Mouse (Mus musculus) MEL (cell line): Measurements from ENCODE around the gene Ggact. TPM values are rescaled to one million over a fixed set of nuclear protein-coding genes. Genes with fewer than 3 reads are reported as not detected.

Source experiments
- DNase-seq: peaks from one replicate; pipeline ENCODE4 v3.0.0; 2011; ENCODE audit warnings: low read depth, low spot score
- H3K27ac ChIP-seq: 2 replicates; pipeline ENCODE4 v1.5.1; 2012; ENCODE audit warnings: low read depth, mild to moderate bottlenecking, control low read depth, low read length, moderate library complexity; ENCODE audit not compliant: control insufficient read depth
- H3K27me3 ChIP-seq, 2 experiments: fragments of 150-350 bp in 1 of 2; sonication (generic) in 1 of 2; 2 replicates each; pipeline ENCODE4 v1.6.1; 2012; ENCODE audit warnings: low read length in 2 of 2, mild to moderate bottlenecking in 2 of 2, improper control_type of control experiment in 1 of 2, moderate library complexity in 1 of 2; ENCODE audit not compliant: insufficient read depth in 2 of 2, control insufficient read depth in 1 of 2
- H3K36me3 ChIP-seq, 2 experiments: 2 replicates each; pipeline ENCODE4 v1.6.1; 2012 to 2014; ENCODE audit warnings: low read length in 2 of 2, improper control_type of control experiment in 1 of 2, inconsistent platforms in 1 of 2, mild to moderate bottlenecking in 1 of 2; ENCODE audit not compliant: insufficient read depth in 2 of 2, control insufficient read depth in 1 of 2
- H3K4me1 ChIP-seq, 2 experiments: fragments of 150-350 bp in 1 of 2; sonication (generic) in 1 of 2; 2 replicates each; pipeline ENCODE4 v1.6.1; 2012; ENCODE audit warnings: low read length in 2 of 2, improper control_type of control experiment in 1 of 2, mild to moderate bottlenecking in 1 of 2; ENCODE audit not compliant: insufficient read depth in 2 of 2, control insufficient read depth in 1 of 2
- H3K4me3 ChIP-seq, 2 experiments: fragments of 150-350 bp in 1 of 2; sonication (generic) in 1 of 2; 2 replicates each; pipeline ENCODE4 v1.5.1; 2012; ENCODE audit warnings: low read depth in 2 of 2, low read length in 2 of 2, mild to moderate bottlenecking in 2 of 2, moderate library complexity in 2 of 2, control low read depth in 1 of 2, improper control_type of control experiment in 1 of 2; ENCODE audit not compliant: control insufficient read depth in 1 of 2, insufficient read depth in 1 of 2
- H3K79me2 ChIP-seq: 2 replicates; pipeline ENCODE4 v1.6.1; 2012; ENCODE audit warnings: mild to moderate bottlenecking, low read length, moderate library complexity; ENCODE audit not compliant: control insufficient read depth, poor library complexity, insufficient read depth
- H3K9ac ChIP-seq: 2 replicates; pipeline ENCODE4 v1.6.1; 2012; ENCODE audit warnings: low read depth, mild to moderate bottlenecking, control low read depth, low read length, moderate library complexity; ENCODE audit not compliant: control insufficient read depth, poor library complexity, severe bottlenecking
- H3K9me3 ChIP-seq: fragments of 150-350 bp; sonication (generic); replicated peaks from 2 replicates; pipeline ENCODE4 v1.6.1; 2012; ENCODE audit warnings: mild to moderate bottlenecking, low read length, improper control_type of control experiment, moderate library complexity; ENCODE audit not compliant: insufficient read depth
- CHD2 ChIP-seq: IDR thresholded peaks from 2 replicates; pipeline ENCODE4 v1.6.1; 2011; ENCODE audit warnings: low read length, improper control_type of control experiment
- CTCF ChIP-seq, 3 experiments: IDR thresholded peaks in 2 of 3; conservative IDR thresholded peaks in 1 of 3; 2 replicates each; pipeline ENCODE4 v1.5.1; 2011 to 2012; ENCODE audit warnings: low read length in 3 of 3, low read depth in 2 of 3, mild to moderate bottlenecking in 2 of 3, improper control_type of control experiment in 1 of 3, inconsistent platforms in 1 of 3, mixed read lengths in 1 of 3, moderate library complexity in 1 of 3; ENCODE audit not compliant: control insufficient read depth in 1 of 3, insufficient read depth in 1 of 3, poor library complexity in 1 of 3, severe bottlenecking in 1 of 3
- E2F4 ChIP-seq: IDR thresholded peaks from 2 replicates; pipeline ENCODE4 v1.6.1; 2011; ENCODE audit warnings: low read depth, low read length, improper control_type of control experiment, borderline replicate concordance
- ELF1 ChIP-seq: IDR thresholded peaks from 2 replicates; pipeline ENCODE4 v1.6.1; 2014; ENCODE audit warnings: low read depth, mild to moderate bottlenecking, inconsistent platforms, low read length, improper control_type of control experiment, moderate library complexity
- EP300 ChIP-seq, 2 experiments: IDR thresholded peaks; 2 replicates each; pipeline ENCODE4 v1.6.1; 2011; ENCODE audit warnings: improper control_type of control experiment in 2 of 2, low read length in 2 of 2, low read depth in 1 of 2, mild to moderate bottlenecking in 1 of 2
- ETS1 ChIP-seq: IDR thresholded peaks from 2 replicates; pipeline ENCODE4 v1.6.1; 2012; ENCODE audit warnings: low read depth, mild to moderate bottlenecking, inconsistent platforms, low read length, improper control_type of control experiment, moderate library complexity
- GATA1 ChIP-seq: IDR thresholded peaks from 2 replicates; pipeline ENCODE4 v1.6.1; 2011; ENCODE audit warnings: low read depth, low read length, improper control_type of control experiment
- MAZ ChIP-seq: IDR thresholded peaks from 2 replicates; pipeline ENCODE4 v1.6.1; 2012; ENCODE audit warnings: low read depth, mild to moderate bottlenecking, inconsistent platforms, low read length, improper control_type of control experiment
- MEF2A ChIP-seq: IDR thresholded peaks from 2 replicates; pipeline ENCODE4 v1.6.1; 2014; ENCODE audit warnings: low read depth, mild to moderate bottlenecking, inconsistent platforms, low read length, improper control_type of control experiment; ENCODE audit not compliant: poor library complexity, insufficient replicate concordance, severe bottlenecking; ENCODE audit errors: extremely low read depth
- MYB ChIP-seq: IDR thresholded peaks from 2 replicates; pipeline ENCODE4 v1.6.1; 2011; ENCODE audit warnings: mild to moderate bottlenecking, low read depth, low read length, improper control_type of control experiment
- NELFE ChIP-seq: IDR thresholded peaks from 2 replicates; pipeline ENCODE4 v1.6.1; 2011; ENCODE audit warnings: low read depth, low read length, improper control_type of control experiment
- NRF1 ChIP-seq: IDR thresholded peaks from 2 replicates; pipeline ENCODE4 v1.6.1; 2014; ENCODE audit warnings: low read depth, mild to moderate bottlenecking, inconsistent platforms, low read length, improper control_type of control experiment, moderate library complexity; ENCODE audit not compliant: poor library complexity, insufficient read depth, severe bottlenecking
- POLR2AphosphoS2 ChIP-seq: IDR thresholded peaks from 2 replicates; pipeline ENCODE4 v1.6.1; 2011; ENCODE audit warnings: low read length, improper control_type of control experiment
- POLR2AphosphoS5 ChIP-seq: IDR thresholded peaks from 2 replicates; pipeline ENCODE4 v1.6.1; 2012; ENCODE audit warnings: low read depth, borderline replicate concordance, mild to moderate bottlenecking, inconsistent platforms, low read length, moderate library complexity, mixed read lengths
- RCOR1 ChIP-seq: IDR thresholded peaks from 2 replicates; pipeline ENCODE4 v1.6.1; 2012; ENCODE audit warnings: low read depth, mild to moderate bottlenecking, inconsistent platforms, low read length, improper control_type of control experiment
- SIN3A ChIP-seq: IDR thresholded peaks from 2 replicates; pipeline ENCODE4 v1.6.1; 2012; ENCODE audit warnings: low read length, improper control_type of control experiment, inconsistent platforms
- SMC3 ChIP-seq: IDR thresholded peaks from 2 replicates; pipeline ENCODE4 v1.6.1; 2011; ENCODE audit warnings: low read depth, low read length, improper control_type of control experiment
- TAL1 ChIP-seq: IDR thresholded peaks from 2 replicates; pipeline ENCODE4 v1.6.1; 2012; ENCODE audit warnings: mild to moderate bottlenecking, inconsistent platforms, low read length, moderate library complexity, mixed read lengths
- UBTF ChIP-seq: IDR thresholded peaks from 2 replicates; pipeline ENCODE4 v1.6.1; 2012; ENCODE audit warnings: low read depth, mild to moderate bottlenecking, inconsistent platforms, low read length, improper control_type of control experiment, moderate library complexity, borderline replicate concordance; ENCODE audit not compliant: insufficient read depth
- ZC3H11A ChIP-seq: IDR thresholded peaks from 2 replicates; pipeline ENCODE4 v1.6.1; 2012; ENCODE audit warnings: low read depth, mild to moderate bottlenecking, inconsistent platforms, low read length, improper control_type of control experiment
- ZKSCAN1 ChIP-seq: IDR thresholded peaks from 2 replicates; pipeline ENCODE4 v1.6.1; 2012; ENCODE audit warnings: low read depth, mild to moderate bottlenecking, inconsistent platforms, low read length, improper control_type of control experiment, moderate library complexity
- polyA plus RNA-seq, 2 experiments: library from polyadenylated mRNA; stranded (reverse) in 1 of 2; unstranded in 1 of 2; fragments of >175 nt in 1 of 2; fragments of >200 nt in 1 of 2; gene quantifications; 2 replicates each; pipeline versions ENCODE4 v1.2.1 to v1.2.4; 2012; ENCODE audit warnings: low replicate concordance in 2 of 2, low read depth in 1 of 2; ENCODE audit not compliant: insufficient read length in 2 of 2, insufficient read depth in 1 of 2, missing spikeins in 1 of 2
- total RNA-seq: library from RNA; depleted of rRNA; stranded (reverse); fragments of 300-350 nt; gene quantifications from 2 replicates; pipeline ENCODE4 v1.2.3, GENCODE M21; 2012

Ggact gene
- total and polyA plus RNA-seq, 3 experiments: 54.0 to 64.8 TPM; not detected in 1

DNA sequence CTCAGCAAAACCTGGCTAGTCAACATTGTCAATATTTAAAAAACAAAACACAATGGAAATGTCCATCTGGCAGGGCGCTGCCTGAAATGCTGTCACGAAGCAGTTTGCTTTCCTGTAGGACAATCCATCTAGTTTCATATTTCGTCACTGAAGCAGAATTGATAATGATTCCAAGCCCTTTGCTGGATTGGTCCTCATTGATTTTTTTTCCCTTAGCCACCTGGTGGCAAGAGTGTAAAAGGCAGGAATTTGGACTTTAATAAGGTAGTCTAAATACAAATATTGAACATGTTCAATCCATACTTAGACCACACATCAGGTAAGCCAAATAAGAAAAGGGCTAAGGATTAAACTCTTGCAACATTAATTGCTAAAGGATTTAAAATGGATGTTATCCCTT, 12.4 kb downstream of the Ggact start:
- Histone ChIP-seq H3K36me3 (peaks cover 2 to 4% of the 10 kb centered on the region in 2 experiments; a peak in 2 of 4 replicates), H3K9ac (no peak overlapping the region)
- no peak for DNase-seq

DNA sequence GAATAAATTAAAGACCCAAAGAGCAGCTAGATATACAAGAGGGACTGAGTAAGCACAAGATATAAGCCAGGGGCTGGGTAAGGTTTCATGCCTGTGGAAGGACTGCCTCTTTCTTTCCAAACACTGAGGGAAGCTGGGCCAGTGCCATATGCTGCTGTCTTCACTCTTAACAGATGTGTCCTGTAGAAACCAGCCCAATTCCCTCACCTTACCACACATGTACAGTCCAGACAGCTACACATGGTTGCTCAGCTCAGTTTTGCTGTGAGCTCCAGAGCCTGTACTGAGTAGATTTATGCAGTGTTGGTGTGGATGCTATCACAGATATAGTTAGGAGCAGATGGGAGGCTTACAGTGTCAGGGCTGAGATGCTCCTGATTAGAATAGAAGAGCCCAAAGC, 12.9 kb downstream of the Ggact start:
- TF ChIP-seq NRF1: no peak
- no peak for TF ChIP-seq POLR2AphosphoS2
- no peak for TF ChIP-seq UBTF
- no peak for TF ChIP-seq POLR2AphosphoS5
- TF ChIP-seq MEF2A: no peak
- TF ChIP-seq NELFE: no peak
- no peak for TF ChIP-seq ZC3H11A
- TF ChIP-seq EP300 (IDR thresholded peaks at IDR 0.05; ENCODE audit: low read depth in 1 of 2, low read length in 2 of 2): no peak
- TF ChIP-seq ZKSCAN1: no peak
- no peak for TF ChIP-seq ELF1
- TF ChIP-seq ETS1: no peak

More for the DNA sequence above, 12.4 kb downstream of the Ggact start:
- peak in 2 of 3 experiments; percentile 40 to 41; a peak in 4 of 6 replicates for TF ChIP-seq CTCF (IDR thresholded peaks at IDR 0.05 in 2 of 3, conservative IDR thresholded peaks at IDR 0.05 in 1 of 3; ENCODE audit: control insufficient read depth in 1 of 3, insufficient read depth in 1 of 3, low read depth in 2 of 3, low read length in 3 of 3, poor library complexity in 1 of 3, severe bottlenecking in 1 of 3)
- no peak for TF ChIP-seq ELF1
- TF ChIP-seq ZC3H11A: 0 out of 2 replicates have a peak, but pooled peaks have one; percentile 10
- TF ChIP-seq MYB: no peak
- no peak for TF ChIP-seq MAZ
- TF ChIP-seq E2F4: no peak
- no peak for TF ChIP-seq POLR2AphosphoS5
- TF ChIP-seq GATA1: no peak
- TF ChIP-seq RCOR1: no peak
- TF ChIP-seq SIN3A: no peak
- TF ChIP-seq TAL1: no peak
- TF ChIP-seq SMC3: peak; percentile 47
- no peak for TF ChIP-seq CHD2
- TF ChIP-seq ZKSCAN1: no peak
- no peak overlapping the region for H3K4me3 ChIP-seq
- no peaks in the 10 kb centered on the region; a peak in 1 of 4 replicates for H3K4me1 ChIP-seq
- 0 out of 2 replicates have a peak, but pooled peaks cover 1% of the 10 kb centered on the region for H3K79me2 ChIP-seq
- no peaks in the 10 kb centered on the region for H3K27me3 ChIP-seq
- no peak overlapping the region for H3K27ac ChIP-seq
- no peaks in the 10 kb centered on the region for H3K9me3 ChIP-seq

More for the DNA sequence above, 12.9 kb downstream of the Ggact start:
- Histone ChIP-seq H3K79me2 (no peaks in the 10 kb centered on the region), H3K4me1 (no peaks in the 10 kb centered on the region; a peak in 1 of 4 replicates), H3K9me3 (no peaks in the 10 kb centered on the region), H3K27ac (no peak overlapping the region), H3K9ac (no peak overlapping the region), H3K4me3 (no peak overlapping the region), H3K27me3 (no peaks in the 10 kb centered on the region), H3K36me3 (peaks cover 2 to 4% of the 10 kb centered on the region in 2 experiments; a peak in 3 of 4 replicates)
- DNase-seq: no peak
